Mouse (Mus musculus): ENCODE measurements at regions not wholly inside any gene's neighbourhood (a gene's known extent, or its start where the extent isn't known, plus 50 kb on each side); places are given as distances from the start of the nearest gene placed in this dataset.

DNA sequence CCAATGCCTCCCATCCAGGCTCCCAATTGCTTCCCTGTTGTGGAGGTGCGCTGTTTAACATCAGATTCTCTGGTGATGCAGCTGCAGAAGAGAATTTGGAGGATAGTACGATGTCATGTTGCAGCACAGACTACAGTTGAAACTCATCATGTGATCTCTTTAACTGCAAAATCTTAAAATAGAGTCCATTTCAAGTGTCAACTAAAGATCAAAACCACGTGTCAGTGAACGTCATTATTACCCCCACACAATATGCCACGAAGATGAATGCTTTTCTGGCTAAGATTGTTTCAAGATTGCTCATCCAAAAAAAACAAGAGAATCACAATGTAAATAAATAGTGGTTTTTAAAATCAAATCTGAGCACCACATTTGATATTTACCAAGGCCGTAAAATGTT, 343.7 kb upstream of the Fam98a start:
- DNase-seq (ENCODE audit: low read depth, low spot score) = no peak

- DNase-seq (ENCODE audit: low read depth, low spot score) = no peak
These were observed 343.2 kb upstream of the Fam98a start for GRCm38 (mm10) chr17:75894934-75895333.

DNA sequence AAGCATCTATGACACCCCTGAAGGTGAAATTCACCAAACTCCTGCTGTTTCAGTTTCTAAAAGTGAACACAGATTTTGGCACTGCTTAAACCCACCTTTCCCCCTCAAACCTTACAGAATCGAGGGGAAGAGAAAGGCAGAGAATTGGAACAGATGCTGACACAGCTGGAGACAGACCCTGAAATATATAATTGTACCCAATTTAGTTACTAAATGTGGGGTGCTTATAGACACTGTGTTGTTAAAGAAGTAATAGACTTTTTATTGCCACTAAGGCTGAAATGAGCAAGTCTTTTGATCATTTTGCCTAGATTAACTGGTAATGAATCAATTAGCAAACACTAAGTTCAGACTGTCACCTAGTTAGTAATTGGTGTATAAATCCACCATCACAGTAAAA, 341.8 kb upstream of the Fam98a start:
- no peak for DNase-seq (ENCODE audit: low read depth, low spot score)

- DNase-seq (ENCODE audit: low read depth, low spot score) = no peak
These were observed 340.4 kb upstream of the Fam98a start for GRCm38 (mm10) chr17:75892156-75892555.

- no peak for DNase-seq (ENCODE audit: low read depth, low spot score)
These were observed 339.8 kb upstream of the Fam98a start for GRCm38 (mm10) chr17:75891564-75891963.

- no peak for DNase-seq (ENCODE audit: low read depth, low spot score)
These were observed 326.1 kb upstream of the Fam98a start for GRCm38 (mm10) chr17:75877848-75878247.

DNA sequence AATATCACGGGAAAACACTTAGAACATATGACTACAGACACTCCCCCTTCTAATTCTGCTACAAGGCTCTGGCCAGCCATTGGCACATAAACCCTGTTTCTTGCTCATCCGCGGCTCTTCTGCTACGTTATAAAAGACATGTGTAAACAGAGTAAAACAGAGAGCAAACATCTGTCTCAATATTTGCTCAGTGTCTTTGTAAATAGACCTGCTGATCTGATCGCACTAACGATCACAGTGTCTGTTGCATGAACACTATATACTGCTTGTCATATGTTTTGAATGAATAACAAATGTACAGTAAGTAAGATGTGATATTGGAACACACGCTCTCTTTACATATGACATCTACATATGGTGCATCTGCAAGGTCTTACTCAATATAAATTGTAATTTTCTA, 325.1 kb upstream of the Fam98a start:
- DNase-seq (ENCODE audit: low read depth, low spot score) = no peak

DNA sequence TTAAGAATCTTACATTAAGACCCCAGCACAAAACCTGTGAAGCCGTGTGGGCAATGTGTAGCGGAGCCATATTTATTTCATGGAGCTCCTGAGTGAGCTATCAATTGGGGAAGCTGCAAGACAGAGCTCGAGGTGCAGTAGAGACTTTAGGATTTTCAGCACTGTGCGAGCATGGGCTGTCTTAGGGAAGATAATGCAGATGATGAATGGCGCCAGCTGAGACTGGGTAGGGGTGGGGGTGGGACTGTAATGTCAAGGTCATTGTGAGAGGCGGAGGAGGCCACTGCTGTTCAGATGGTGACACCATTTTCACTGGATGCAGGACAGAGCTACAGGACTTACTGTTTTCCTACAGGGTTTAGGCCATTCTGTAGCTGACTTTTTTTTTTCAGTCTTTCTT, 322.8 kb upstream of the Fam98a start:
- no peak for DNase-seq (ENCODE audit: low read depth, low spot score)

GRCm38 (mm10) chr17:75870492-75870891, 318.7 kb upstream of the Fam98a start:
- no peak for DNase-seq (ENCODE audit: low read depth, low spot score)

GRCm38 (mm10) chr17:75857015-75857414, 305.3 kb upstream of the Fam98a start:
- DNase-seq (ENCODE audit: low read depth, low spot score) = no peak

DNA sequence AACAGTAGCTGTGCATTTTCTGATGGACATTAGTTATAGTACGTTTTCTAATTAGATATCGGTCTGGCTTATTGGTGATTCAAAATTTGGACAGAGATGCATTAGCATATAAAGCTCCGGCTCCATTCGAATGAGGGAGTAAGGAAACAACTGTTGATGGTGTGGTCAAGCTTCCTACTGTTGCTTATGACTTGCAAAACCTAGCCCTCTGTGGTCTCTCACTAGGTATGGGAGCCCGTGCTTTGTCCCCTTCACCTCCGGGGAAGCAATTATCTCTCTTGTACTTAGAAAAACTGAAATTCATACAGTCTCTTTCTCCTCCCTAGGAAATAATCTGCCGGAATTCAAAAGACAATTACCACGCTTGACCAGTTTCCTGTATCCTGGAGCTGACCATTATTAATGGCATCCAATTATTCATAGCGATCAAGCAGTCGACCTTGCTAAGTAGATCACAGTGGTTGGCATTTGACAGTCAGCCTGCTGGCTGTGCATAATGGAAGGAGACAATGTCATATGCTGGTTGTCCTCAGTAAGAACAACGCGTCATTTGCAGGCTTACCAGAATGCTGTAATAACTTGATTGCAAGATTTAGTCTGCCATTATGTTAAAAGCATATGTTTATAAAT, 264.4 kb upstream of the Fam98a start:
- DNase-seq (ENCODE audit: low read depth, low spot score) = no peak

- DNase-seq (ENCODE audit: low read depth, low spot score) = peak; percentile 31
These were observed 260.4 kb upstream of the Fam98a start for GRCm38 (mm10) chr17:75812163-75812562.

GRCm38 (mm10) chr17:75808524-75809326, 257.0 kb upstream of the Fam98a start:
- DNase-seq (ENCODE audit: low read depth, low spot score) = no peak

DNA sequence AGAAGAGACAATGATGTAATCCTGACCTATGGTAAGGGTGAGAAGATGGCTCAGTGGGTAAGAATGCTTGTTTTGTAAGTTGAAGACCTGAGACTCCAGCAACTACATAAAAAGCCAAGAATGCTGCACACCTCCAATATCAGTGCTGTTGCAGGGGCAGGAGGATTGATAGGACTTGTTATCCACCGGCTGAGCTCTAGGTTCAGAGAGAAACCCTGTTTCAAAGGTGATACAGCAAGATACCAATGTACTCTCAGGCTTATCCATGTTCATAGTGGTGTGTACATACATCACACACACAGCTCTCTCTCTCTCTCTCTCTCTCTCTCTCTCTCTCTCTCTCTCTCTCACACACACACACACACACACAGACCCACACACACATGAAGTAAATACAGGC, 256.3 kb upstream of the Fam98a start:
- no peak for DNase-seq (ENCODE audit: low read depth, low spot score)

DNA sequence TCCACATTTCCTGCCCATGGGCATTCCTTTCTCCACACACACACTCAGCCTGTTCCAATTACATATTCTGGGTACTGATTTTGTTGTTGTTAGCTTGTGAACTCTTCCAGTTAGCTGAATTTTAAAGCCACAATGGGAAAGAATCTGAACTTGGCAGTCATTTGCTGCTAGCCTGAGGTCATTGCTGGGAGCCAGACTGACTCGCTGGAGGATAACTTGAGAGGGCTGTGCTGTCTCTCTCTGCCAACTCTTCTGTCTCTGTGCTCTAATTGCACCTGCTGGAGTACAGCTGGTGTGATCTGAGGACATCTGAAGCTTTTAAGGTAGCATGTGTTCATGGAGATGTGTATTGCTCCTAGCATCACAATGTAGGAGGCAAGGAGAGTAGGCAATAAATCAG, 252.6 kb upstream of the Fam98a start:
- DNase-seq (ENCODE audit: low read depth, low spot score) = no peak

GRCm38 (mm10) chr17:75796380-75796779, 244.6 kb upstream of the Fam98a start:
- DNase-seq (ENCODE audit: low read depth, low spot score) = no peak

DNA sequence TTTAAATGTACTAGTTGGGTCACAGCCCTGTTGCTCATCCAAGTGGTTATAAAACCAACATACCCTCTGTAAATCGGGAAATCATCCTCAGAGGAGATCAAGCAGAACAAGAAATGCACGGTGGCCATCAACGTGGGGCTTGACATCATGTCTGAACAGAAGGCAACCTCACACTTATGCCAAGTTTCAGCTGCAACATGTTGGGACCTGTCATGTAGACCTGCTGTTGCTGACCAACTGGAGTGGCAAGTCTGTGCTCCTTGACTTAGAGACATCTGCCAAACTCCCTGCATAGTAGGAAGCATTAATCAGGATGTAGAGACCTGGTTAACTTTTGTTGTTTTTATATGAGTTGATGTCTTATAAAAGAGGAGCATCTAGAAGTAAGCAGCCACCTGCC, 244.0 kb upstream of the Fam98a start:
- DNase-seq (ENCODE audit: low read depth, low spot score) = no peak

DNA sequence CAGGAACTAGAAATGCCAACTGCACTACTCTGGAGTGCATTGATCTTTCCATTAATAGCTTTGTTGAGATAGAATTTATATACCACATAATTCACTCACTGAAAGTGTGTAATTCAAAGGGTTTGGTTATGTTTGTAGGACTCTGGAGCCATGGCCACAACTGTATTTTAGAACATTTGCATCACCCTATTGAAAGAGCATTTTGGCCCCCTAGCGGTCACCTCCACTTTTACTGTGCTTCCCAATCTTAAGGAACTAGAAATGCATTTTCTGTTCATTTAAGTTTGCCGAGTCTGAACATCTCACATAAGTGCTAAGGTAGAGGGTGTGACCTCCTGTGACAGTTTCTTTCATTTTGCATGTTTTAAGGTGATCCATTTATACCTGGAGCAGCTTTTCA, 228.0 kb upstream of the Fam98a start:
- DNase-seq (ENCODE audit: low read depth, low spot score) = no peak

GRCm38 (mm10) chr17:75776611-75777010, 224.9 kb upstream of the Fam98a start:
- no peak for DNase-seq (ENCODE audit: low read depth, low spot score)

DNA sequence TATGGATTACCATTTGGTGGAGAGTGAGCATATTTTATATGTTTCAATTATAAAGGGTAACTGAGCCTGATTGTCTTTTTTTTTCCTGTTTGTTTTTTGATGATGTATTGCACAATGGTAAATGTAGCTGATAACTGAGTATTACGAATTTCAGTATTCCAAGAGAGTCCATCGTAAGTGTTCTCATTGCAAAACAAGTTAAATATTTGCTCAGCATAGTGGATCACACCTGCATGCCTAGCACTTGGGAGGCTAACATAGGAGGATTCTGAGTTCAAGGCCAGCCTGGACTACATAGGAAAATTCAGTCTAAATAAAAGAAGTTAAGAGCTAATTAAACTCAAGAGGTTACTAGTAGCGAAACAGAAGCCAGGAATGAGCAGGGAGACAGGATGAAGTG, 223.8 kb upstream of the Fam98a start:
- DNase-seq (ENCODE audit: low read depth, low spot score) = no peak

GRCm38 (mm10) chr17:75772861-75773260, 221.1 kb upstream of the Fam98a start:
- no peak for DNase-seq (ENCODE audit: low read depth, low spot score)

DNA sequence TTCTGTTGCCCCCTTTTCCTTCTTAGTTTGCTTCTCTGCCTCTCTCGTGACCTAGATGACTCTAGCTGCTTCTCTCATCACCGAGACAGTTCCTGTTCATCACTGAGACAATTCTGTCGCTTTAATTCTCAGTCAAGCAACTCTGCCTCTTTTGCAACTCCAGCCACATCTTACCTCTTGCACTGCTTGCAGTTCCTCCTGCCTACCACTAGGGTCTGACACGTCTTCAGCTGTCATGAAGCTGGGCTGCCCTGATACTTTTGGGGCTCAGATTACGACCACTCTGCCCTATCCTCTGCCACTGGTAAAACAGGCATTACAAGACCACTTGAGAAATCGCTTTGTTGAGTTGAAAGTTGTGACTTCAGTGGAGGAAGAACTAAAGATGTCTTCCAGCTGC, 216.9 kb upstream of the Fam98a start:
- no peak for DNase-seq (ENCODE audit: low read depth, low spot score)

- no peak for DNase-seq (ENCODE audit: low read depth, low spot score)
These were observed 211.6 kb upstream of the Fam98a start for GRCm38 (mm10) chr17:75763391-75763790.
